Mouse (Mus musculus): ENCODE measurements around the gene Carmil1. TPM values are rescaled to one million over a fixed set of nuclear protein-coding genes. Genes with fewer than 3 reads are reported as not detected.

Gene Carmil1
- total RNA-seq (2021) = 10 to 100 TPM; 25.3 to 33.3 TPM

DNA sequence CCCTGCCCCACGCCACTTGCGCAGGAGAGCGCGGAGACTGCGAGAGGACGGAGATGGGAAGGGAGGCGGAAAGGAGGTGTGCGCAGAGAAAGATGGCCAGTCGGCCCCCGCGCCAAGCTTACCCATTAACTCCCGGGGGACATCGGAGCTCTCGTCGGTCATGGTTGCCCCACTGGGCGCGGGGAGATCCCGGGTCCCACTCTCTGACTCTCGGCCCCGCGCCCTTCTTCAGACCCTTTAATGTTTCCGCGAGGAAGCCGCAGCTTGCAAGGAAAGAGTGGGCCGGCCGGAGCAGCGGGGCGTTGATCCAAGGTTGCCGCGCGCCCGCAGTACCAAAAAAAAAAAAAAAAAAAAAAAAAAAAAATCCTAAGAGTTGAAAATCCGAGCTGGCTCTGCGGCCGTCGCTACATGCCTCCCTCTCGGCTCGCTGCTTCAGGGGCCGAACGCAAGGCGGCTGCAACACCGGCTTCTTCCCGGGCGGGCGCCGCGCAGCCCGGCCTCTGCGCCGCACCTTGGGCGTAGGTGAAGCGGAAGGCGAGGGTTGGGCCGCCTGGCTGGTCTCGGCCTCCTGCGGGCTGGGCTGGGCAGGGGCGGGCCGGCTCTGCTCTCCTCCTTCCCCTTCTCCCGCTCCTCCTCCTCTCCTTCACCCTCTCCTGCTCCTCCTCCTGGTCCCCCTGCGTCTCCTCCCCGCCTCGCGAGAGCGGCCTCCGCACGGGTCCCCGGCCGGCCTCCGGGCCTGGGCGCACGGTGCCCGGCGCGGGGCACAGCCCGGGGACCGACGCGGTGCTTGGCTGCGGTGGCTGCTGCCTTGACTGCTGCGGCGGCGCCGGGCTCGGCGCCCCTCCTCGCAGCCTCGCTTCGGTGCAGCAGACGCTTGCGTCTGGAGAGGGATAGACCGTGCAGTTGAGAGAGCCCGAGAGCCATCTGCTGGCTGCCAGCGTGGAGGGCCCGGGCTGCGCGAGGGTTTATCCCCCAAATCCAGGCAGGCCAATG is at the start of gene Carmil1:
Gene Carmil1 (minus strand): TSS at position 357 of the 993 bp plus-strand sequence.
- intact Hi-C loops (cut with DNase I) = loop anchor here (2.0 to 5.0 kb wide), 3 partner anchors 166 to 253 kb away; no protein-coding TSS in a partner anchor
- peak; percentile 88 to 91 for DNase-seq (ENCODE audit: low spot score in 2 of 2)

DNA sequence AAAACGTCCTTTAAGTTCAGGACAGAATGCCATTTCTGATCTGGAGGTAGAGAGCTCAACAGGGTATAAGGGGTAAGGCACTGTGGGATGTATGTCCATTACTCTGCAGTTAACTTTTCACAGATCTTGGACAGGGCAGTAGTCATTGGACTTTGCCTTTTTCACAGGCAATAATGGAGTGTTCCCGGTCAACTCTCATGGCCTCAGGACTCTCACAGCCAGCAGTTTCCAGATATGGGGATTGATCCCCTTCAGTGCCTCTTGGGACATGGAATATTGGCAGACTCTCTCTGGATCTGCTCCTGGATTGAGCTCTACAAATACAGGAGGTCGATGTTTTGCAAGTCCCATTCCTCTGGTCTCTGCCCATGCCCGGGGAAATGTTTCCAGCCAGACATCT is 49.5 kb upstream of the Carmil1 start:
- no peak for DNase-seq (ENCODE audit: low spot score in 2 of 2)
- intact Hi-C loops (cut with DNase I) = loop anchor here (10.0 kb wide), 1 partner anchor 355 kb away; no protein-coding TSS in a partner anchor

DNA sequence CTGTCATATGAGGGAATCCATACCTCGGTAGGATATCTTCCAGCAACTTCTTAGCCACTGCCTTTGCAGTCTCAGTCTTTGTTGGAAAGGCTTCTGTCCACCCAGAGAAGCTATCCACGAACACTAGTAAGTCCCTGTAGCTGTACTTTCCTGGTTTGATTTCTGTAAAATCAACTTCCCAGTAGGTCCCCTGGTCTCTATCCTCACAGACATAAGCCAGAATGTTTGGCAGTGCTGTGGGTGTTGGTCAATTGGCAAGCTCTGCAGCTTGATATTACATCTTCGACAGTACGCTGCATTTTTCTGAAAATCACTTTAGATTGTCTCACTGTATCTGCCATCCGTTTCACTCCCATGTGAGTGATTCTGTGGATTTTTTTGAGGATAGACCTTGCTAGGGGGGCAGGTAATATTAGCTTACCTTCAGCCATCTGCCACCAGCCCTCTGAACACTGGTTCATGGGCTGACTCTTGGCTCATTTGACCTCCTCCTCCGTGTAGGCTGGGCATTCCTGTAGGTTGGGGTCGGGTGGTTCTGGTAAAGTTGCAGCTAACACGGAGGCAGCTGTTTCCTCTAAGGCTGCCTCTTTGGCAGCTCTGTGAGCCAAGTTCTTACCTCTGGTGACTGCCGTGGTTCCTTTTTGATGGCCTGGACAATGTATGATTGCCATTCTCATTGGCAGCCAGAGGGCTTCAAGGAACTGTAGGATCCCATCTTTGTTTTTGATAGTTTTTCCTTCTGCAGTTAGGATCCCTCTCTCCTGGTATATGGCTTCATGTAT is 47.6 kb upstream of the Carmil1 start:
- DNase-seq (ENCODE audit: low spot score in 2 of 2) = no peak
- intact Hi-C loops (cut with DNase I) = no loop called here

GRCm38 (mm10) chr13:24327201-24327600 is 46.6 kb upstream of the Carmil1 start, which contains the start of gene Cmah:
TSS of gene Cmah (plus strand) at chr13:24327404.
- DNase-seq (ENCODE audit: low spot score in 2 of 2) = no peak
- intact Hi-C loops (cut with DNase I) = no loop called here

GRCm38 (mm10) chr13:24321313-24321712 is 40.7 kb upstream of the Carmil1 start:
- no peak for DNase-seq (ENCODE audit: low spot score in 2 of 2)
- intact Hi-C loops (cut with DNase I) = no loop called here

DNA sequence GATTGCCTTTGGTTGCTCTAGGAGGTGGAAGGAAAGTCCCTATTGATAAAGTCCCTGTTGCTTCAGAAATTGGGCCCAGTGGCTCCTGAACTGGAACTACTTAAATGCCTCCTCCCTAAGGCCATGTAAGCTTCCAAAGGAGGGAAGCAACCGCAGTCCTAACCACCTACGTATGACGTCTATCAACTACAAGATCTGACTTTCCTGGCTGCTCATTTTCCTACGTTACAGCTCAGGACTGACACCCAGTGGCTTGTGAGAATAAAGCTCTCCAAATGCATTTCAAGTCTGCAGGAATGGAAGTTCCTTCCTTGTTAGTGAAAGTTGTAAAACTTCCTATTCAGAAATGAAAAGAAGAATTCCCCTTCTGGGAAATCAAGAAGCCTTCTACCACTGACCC is 38.0 kb upstream of the Carmil1 start:
- peak in 1 of 2 experiments; percentile 13 for DNase-seq (ENCODE audit: low spot score in 2 of 2)
- intact Hi-C loops (cut with DNase I) = loop anchor here (2.0 to 5.0 kb wide), 2 partner anchors 486 to 524 kb away; no protein-coding TSS in a partner anchor

- intact Hi-C loops (cut with DNase I) = loop anchor here (5.0 kb wide), 1 partner anchor 484 kb away; no protein-coding TSS in a partner anchor
- no peak for DNase-seq (ENCODE audit: low spot score in 2 of 2)
Observed at GRCm38 (mm10) chr13:24316563-24316962, 36.0 kb upstream of the Carmil1 start.

- no peak for DNase-seq (ENCODE audit: low spot score in 2 of 2)
- intact Hi-C loops (cut with DNase I) = no loop called here
Observed at GRCm38 (mm10) chr13:24311011-24311940, 30.7 kb upstream of the Carmil1 start.

GRCm38 (mm10) chr13:24306248-24306647 is 25.7 kb upstream of the Carmil1 start:
- no peak for DNase-seq (ENCODE audit: low spot score in 2 of 2)
- intact Hi-C loops (cut with DNase I) = no loop called here

- no peak for DNase-seq (ENCODE audit: low spot score in 2 of 2)
Observed at GRCm38 (mm10) chr13:24305486-24305885, 24.9 kb upstream of the Carmil1 start.

DNA sequence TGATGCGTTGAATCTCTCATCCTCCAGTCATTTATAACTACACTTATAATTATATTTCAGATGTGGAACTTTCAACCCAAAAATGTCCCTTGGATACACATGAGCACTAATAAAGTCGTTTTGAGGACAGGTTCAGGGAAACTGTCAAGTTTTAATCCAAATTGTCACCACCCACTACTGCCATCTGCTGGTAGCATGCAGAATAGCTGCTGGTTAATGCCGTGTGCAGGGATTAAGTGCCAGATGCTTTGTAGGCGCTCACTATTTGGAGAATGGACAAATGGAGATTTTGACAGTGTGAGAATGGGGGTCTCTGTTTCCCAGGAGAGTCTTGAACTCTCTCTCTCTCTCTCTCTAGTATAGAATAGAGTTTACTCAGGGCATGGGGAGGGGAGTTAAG is 16.7 kb upstream of the Carmil1 start:
- intact Hi-C loops (cut with DNase I) = loop anchor here (5.0 kb wide), 3 partner anchors 270 to 505 kb away; no protein-coding TSS in a partner anchor
- no peak for DNase-seq (ENCODE audit: low spot score in 2 of 2)

More at GRCm38 (mm10) chr13:24305486-24305885, 24.9 kb upstream of the Carmil1 start:
- intact Hi-C loops (cut with DNase I) = no loop called here

DNA sequence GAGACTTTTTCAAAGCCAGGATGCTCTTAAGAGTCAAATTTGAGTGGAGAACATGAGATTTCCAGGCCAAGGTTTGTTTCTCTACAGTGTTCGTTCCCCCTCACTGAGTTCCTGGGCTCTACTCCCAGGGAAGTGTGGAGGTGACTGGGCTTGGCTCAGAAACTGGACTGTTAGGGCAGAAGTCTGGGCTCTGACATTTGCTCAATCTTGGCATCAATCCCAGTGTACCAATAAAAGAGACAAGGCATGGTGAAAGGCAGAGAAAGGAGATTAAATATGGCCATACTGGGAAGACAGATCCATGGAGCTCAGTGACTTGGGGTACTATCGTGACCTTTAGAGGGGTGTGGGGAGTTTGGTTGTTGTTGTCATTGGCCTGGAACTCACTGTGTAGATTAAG is 6.8 kb upstream of the Carmil1 start:
- intact Hi-C loops (cut with DNase I) = no loop called here
- no peak for DNase-seq (ENCODE audit: low spot score in 2 of 2)

DNA sequence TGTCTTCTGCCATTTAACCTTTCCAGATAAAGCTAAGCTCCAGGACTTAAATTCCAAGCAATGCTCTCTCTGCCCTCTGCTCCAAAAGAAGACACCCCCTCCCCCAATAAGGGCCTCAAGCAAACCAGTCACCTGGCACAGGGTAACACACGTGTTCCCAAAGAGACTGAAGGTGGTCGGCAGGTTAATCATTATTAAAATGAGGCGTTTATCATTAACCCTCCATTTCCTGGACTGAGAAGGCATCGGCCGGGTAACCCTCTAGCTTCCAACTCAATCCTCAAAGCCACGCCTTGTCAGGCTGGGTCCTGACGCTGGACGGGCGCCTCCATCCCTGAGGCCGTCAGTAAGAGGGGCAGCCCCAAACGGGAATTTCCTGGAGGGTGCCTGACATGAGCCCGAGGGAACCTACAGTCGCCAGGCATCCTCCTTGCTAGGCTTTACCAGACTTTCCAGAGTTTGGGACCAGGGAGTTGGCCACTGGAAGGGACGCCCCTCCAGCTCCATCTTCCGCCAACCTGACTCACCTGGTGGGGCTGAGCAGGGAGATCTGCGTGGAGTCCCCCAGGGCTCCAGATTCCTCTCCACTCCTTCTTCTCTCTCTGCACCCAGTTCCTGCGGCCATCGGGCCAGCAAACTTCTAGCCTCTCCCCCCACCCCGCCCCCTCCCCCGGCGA is 695 bp downstream of the Carmil1 start:
- DNase-seq (ENCODE audit: low spot score in 2 of 2) = no peak
- intact Hi-C loops (cut with DNase I) = loop anchor here (2.0 to 10.0 kb wide), 4 partner anchors 95 to 253 kb away; no protein-coding TSS in a partner anchor

GRCm38 (mm10) chr13:24279407-24279761 is 1.2 kb downstream of the Carmil1 start:
- no peak for DNase-seq (ENCODE audit: low spot score in 2 of 2)
- intact Hi-C loops (cut with DNase I) = loop anchor here (10.0 kb wide), 1 partner anchor 95 kb away; no protein-coding TSS in a partner anchor

- DNase-seq (ENCODE audit: low spot score in 2 of 2) = no peak
- intact Hi-C loops (cut with DNase I) = loop anchor here (10.0 kb wide), 1 partner anchor 88 kb away; no protein-coding TSS in a partner anchor
Observed at GRCm38 (mm10) chr13:24272740-24273377, 7.7 kb downstream of the Carmil1 start.

- intact Hi-C loops (cut with DNase I) = no loop called here
- no peak for DNase-seq (ENCODE audit: low spot score in 2 of 2)
Observed at GRCm38 (mm10) chr13:24269100-24269465, 11.5 kb downstream of the Carmil1 start.

DNA sequence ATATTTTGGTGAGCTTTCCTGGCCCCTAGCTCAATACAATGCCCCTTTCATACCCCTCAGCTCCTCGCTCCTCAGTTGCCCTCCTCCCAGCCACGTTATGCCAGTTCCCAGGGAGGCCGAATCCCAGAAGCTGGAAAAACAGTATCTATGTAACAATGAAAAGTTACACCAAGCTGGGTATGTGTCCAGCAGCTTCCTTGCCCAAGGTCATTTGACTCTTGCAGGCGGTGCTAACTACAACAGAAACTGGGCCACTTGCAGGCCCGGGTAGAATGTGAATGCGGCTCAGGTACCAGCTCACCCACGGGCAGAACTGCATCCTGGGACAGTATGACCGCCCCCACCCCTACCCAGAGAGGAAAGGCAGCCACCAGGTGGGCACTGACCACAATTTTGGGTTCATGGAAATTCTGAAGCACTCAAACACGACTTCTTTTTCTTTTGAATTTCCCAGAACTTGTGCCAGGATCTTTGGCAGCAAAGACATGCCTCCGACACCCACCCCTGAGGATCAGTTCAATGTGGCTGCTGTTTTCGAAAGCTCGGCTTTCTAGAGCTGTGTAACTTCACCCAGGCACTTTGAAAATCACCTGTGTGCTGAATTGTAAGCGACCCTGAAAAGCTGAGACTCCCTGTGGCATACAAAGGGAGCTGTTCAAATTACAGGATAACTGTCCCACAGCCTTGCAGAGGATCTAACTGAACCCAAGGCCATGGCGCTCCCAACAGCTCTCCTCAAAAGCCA is 12.1 kb downstream of the Carmil1 start:
- intact Hi-C loops (cut with DNase I) = no loop called here
- no peak for DNase-seq (ENCODE audit: low spot score in 2 of 2)

Data from left cerebral cortex, postnatal 36 days (tissue).